Mouse (Mus musculus) left cerebral cortex, postnatal 10 days (tissue): Measurements from ENCODE around the gene Lats2. TPM values are rescaled to one million over a fixed set of nuclear protein-coding genes. Genes with fewer than 3 reads are reported as not detected.

Experiments
- DNase-seq, 2 experiments: peaks; one replicate each; pipeline ENCODE4 v3.0.0; 2021 to 2022; ENCODE audit warnings: low spot score in 2 of 2, mixed read lengths in 1 of 2; ENCODE audit errors: extremely low spot score in 1 of 2
- intact Hi-C: fragments of 180-260 bp; cut with DNase I; formaldehyde crosslinking; loops from one replicate; pipeline ENCODE4 v1.15.1; 2025
- total RNA-seq, 2 experiments: library from RNA; stranded (reverse); gene quantifications; 2 replicates each; pipeline ENCODE4 v1.2.3; 2021

Gene Lats2
- total RNA-seq, 2 experiments from 2014 or later = 9.6 to 14.4 TPM

- intact Hi-C loops = loop anchor here (5.0 kb wide), 2 partner anchors 52 to 63 kb away; partner anchors contain the start of gene Sap18
- peak in 1 of 2 experiments; percentile 61 for DNase-seq
These were observed 12.8 kb downstream of the Lats2 start for GRCm38 (mm10) chr14:57745291-57745969.

- no peak for DNase-seq
- intact Hi-C loops = loop anchor here (5.0 kb wide), 1 partner anchor 47 kb away; no protein-coding TSS in a partner anchor
These were observed 13.6 kb downstream of the Lats2 start for GRCm38 (mm10) chr14:57744547-57744946.

- DNase-seq = no peak
- intact Hi-C loops = loop anchor here (5.0 kb wide), 1 partner anchor 43 kb away; no protein-coding TSS in a partner anchor
These were observed 17.5 kb downstream of the Lats2 start for GRCm38 (mm10) chr14:57740651-57741050.

GRCm38 (mm10) chr14:57737089-57737488, 21.1 kb downstream of the Lats2 start:
- intact Hi-C loops = no loop called here
- DNase-seq = no peak

GRCm38 (mm10) chr14:57736141-57736540, 22.0 kb downstream of the Lats2 start:
- intact Hi-C loops = no loop called here
- no peak for DNase-seq

- intact Hi-C loops = no loop called here
- no peak for DNase-seq
These were observed 25.4 kb downstream of the Lats2 start for GRCm38 (mm10) chr14:57732668-57733293.

- peak in 1 of 2 experiments; percentile 75 for DNase-seq
- intact Hi-C loops = no loop called here
These were observed 27.7 kb downstream of the Lats2 start for GRCm38 (mm10) chr14:57730527-57730926.

- intact Hi-C loops = no loop called here
- DNase-seq = no peak
These were observed 28.2 kb downstream of the Lats2 start for GRCm38 (mm10) chr14:57729975-57730499.

GRCm38 (mm10) chr14:57729364-57729763, 28.8 kb downstream of the Lats2 start:
- intact Hi-C loops = no loop called here
- DNase-seq = no peak

- no peak for DNase-seq
- intact Hi-C loops = no loop called here
These were observed 32.0 kb downstream of the Lats2 start for GRCm38 (mm10) chr14:57726172-57726571.

GRCm38 (mm10) chr14:57724473-57724872, 33.7 kb downstream of the Lats2 start:
- no peak for DNase-seq
- intact Hi-C loops = no loop called here

- intact Hi-C loops = no loop called here
- DNase-seq = no peak
These were observed 39.9 kb downstream of the Lats2 start for GRCm38 (mm10) chr14:57718245-57718644.

- intact Hi-C loops = no loop called here
These were observed 41.5 kb downstream of the Lats2 start for GRCm38 (mm10) chr14:57716601-57717245.

GRCm38 (mm10) chr14:57712884-57713283, 45.3 kb downstream of the Lats2 start:
- no peak for DNase-seq
- intact Hi-C loops = no loop called here

More at GRCm38 (mm10) chr14:57716601-57717245, 41.5 kb downstream of the Lats2 start:
- no peak for DNase-seq

GRCm38 (mm10) chr14:57711059-57711458, 47.1 kb downstream of the Lats2 start:
- intact Hi-C loops = no loop called here
- no peak for DNase-seq

- no peak for DNase-seq
- intact Hi-C loops = no loop called here
These were observed 49.0 kb downstream of the Lats2 start for GRCm38 (mm10) chr14:57709171-57709570.

GRCm38 (mm10) chr14:57708580-57708979, 49.6 kb downstream of the Lats2 start:
- no peak for DNase-seq
- intact Hi-C loops = no loop called here

GRCm38 (mm10) chr14:57707100-57707893, 50.9 kb downstream of the Lats2 start:
- DNase-seq = peak in 1 of 2 experiments; percentile 57
- intact Hi-C loops = no loop called here

- intact Hi-C loops = no loop called here
- no peak for DNase-seq
These were observed 51.5 kb downstream of the Lats2 start for GRCm38 (mm10) chr14:57706760-57707099.
